Mouse (Mus musculus) liver, adult 2 months (tissue): ENCODE data around the gene Aasdhppt. TPM values are rescaled to one million over a fixed set of nuclear protein-coding genes. Genes with fewer than 3 reads are reported as not detected.

ENCODE experiments used
- DNase-seq: peaks from one replicate; pipeline ENCODE4 v3.0.0-alpha.2; 2011; ENCODE audit warnings: low read depth, low spot score; ENCODE audit errors: extremely low read depth
- H3K27ac ChIP-seq: fragments of 200-500 bp; replicated peaks from 2 replicates; pipeline ENCODE4 v1.5.1; 2012; ENCODE audit warnings: low read depth, mild to moderate bottlenecking, control low read depth, inconsistent platforms, low read length; ENCODE audit not compliant: insufficient read depth
- H3K27me3 ChIP-seq: fragments of 200-500 bp; 2 replicates; pipeline ENCODE4 v1.6.1; 2012; ENCODE audit warnings: mild to moderate bottlenecking, moderate library complexity, low read length, inconsistent platforms; ENCODE audit not compliant: control insufficient read depth, insufficient read depth
- H3K36me3 ChIP-seq: fragments of 200-500 bp; 2 replicates; pipeline ENCODE4 v1.6.1; 2012; ENCODE audit warnings: low read length, inconsistent platforms; ENCODE audit not compliant: control insufficient read depth, insufficient read depth
- H3K4me1 ChIP-seq: fragments of 200-500 bp; 2 replicates; pipeline ENCODE4 v1.6.1; 2011; ENCODE audit warnings: low read length; ENCODE audit not compliant: control insufficient read depth, insufficient read depth
- H3K4me3 ChIP-seq: fragments of 200-500 bp; 2 replicates; pipeline ENCODE4 v1.5.1; 2011; ENCODE audit warnings: low read depth, mild to moderate bottlenecking, control low read depth, low read length, moderate library complexity; ENCODE audit not compliant: insufficient read depth
- H3K79me2 ChIP-seq: fragments of 200-500 bp; 2 replicates; pipeline ENCODE4 v1.6.1; 2012; ENCODE audit warnings: inconsistent platforms, mild to moderate bottlenecking, low read length, moderate library complexity; ENCODE audit not compliant: control insufficient read depth, insufficient read depth
- H3K9ac ChIP-seq: fragments of 200-500 bp; 2 replicates; pipeline ENCODE4 v1.6.1; 2012; ENCODE audit warnings: low read depth, mild to moderate bottlenecking, control low read depth, inconsistent platforms, low read length
- CTCF ChIP-seq: fragments of 200-500 bp; IDR thresholded peaks from 2 replicates; pipeline ENCODE4 v1.5.1; 2011; ENCODE audit warnings: low read depth, low read length, control low read depth
- POLR2A ChIP-seq: fragments of 200-500 bp; IDR thresholded peaks from 2 replicates; pipeline ENCODE4 v1.6.1; 2011; ENCODE audit warnings: low read length, control low read depth; ENCODE audit not compliant: insufficient read depth; ENCODE audit errors: extremely low read depth
- WGBS: fragments of 180-500 bp; shearing (Covaris S2); methylation state at CpG from one replicate; pipeline ENCODE4 v1.1.7; 2018; 5-methylcytosine and 5-hydroxymethylcytosine counted together
- polyA plus RNA-seq: library from polyadenylated mRNA; depleted of rRNA; stranded (reverse); fragments of >200 nt; gene quantifications from 2 replicates; pipeline ENCODE4 v1.2.3, GENCODE M21; 2012; rRNA removed
- total RNA-seq: library from RNA; depleted of rRNA; stranded (reverse); fragments of >200 nt; gene quantifications from 2 replicates; pipeline ENCODE4 v1.2.3, GENCODE M21; 2014; rRNA removed

Aasdhppt gene
- total and polyA plus RNA-seq, 2 experiments: 6.2 to 20.7 TPM

- TF ChIP-seq POLR2A: no peak
- no peak for TF ChIP-seq CTCF
- 92% methylated on average over 3 of the region's 3 CpGs for WGBS
Observed at GRCm38 (mm10) chr9:4266881-4267280, 42.4 kb downstream of the Aasdhppt start.

GRCm38 (mm10) chr9:4260746-4261090, 48.6 kb downstream of the Aasdhppt start:
- no peak for DNase-seq
- Histone ChIP-seq H3K4me1 (no peaks in the 10 kb centered on the region), H3K36me3 (no peaks in the 10 kb centered on the region), H3K27me3 (no peaks in the 10 kb centered on the region), H3K79me2 (no peaks in the 10 kb centered on the region), H3K27ac (no peak overlapping the region), H3K9ac (no peak overlapping the region), H3K4me3 (peak overlapping the region; percentile 49; the same call in 1 of the 2 replicates)
- 66% methylated on average over 12 of the region's 12 CpGs for WGBS
- TF ChIP-seq CTCF (no peak), POLR2A (no peak)

More at GRCm38 (mm10) chr9:4266881-4267280, 42.4 kb downstream of the Aasdhppt start:
- H3K27me3 ChIP-seq: no peaks in the 10 kb centered on the region
- H3K79me2 ChIP-seq: no peaks in the 10 kb centered on the region
- no peaks in the 10 kb centered on the region for H3K36me3 ChIP-seq
- H3K4me3 ChIP-seq: no peak overlapping the region
- no peak overlapping the region for H3K9ac ChIP-seq
- DNase-seq: no peak
- no peak overlapping the region for H3K27ac ChIP-seq
- H3K4me1 ChIP-seq: no peaks in the 10 kb centered on the region

- TF ChIP-seq CTCF (no peak), POLR2A (no peak)
- H3K27ac ChIP-seq: no peak overlapping the region
- H3K36me3 ChIP-seq: no peaks in the 10 kb centered on the region
- H3K79me2 ChIP-seq: no peaks in the 10 kb centered on the region
- WGBS: 57% methylated on average over 65 of the region's 65 CpGs
- no peak overlapping the region for H3K9ac ChIP-seq
- no peak for DNase-seq
- peak overlapping the region; percentile 49 for H3K4me3 ChIP-seq
- H3K27me3 ChIP-seq: no peaks in the 10 kb centered on the region
- no peaks in the 10 kb centered on the region for H3K4me1 ChIP-seq
Observed at GRCm38 (mm10) chr9:4259841-4260745, 49.2 kb downstream of the Aasdhppt start.

- no peaks in the 10 kb centered on the region for H3K27me3 ChIP-seq
- no peak for DNase-seq
- TF ChIP-seq CTCF: 0 out of 2 replicates have a peak, but pooled peaks have one; percentile 8
- TF ChIP-seq POLR2A: no peak
- no peaks in the 10 kb centered on the region for H3K36me3 ChIP-seq
- H3K9ac ChIP-seq: no peak overlapping the region
- H3K4me1 ChIP-seq: no peaks in the 10 kb centered on the region
- no peak overlapping the region for H3K27ac ChIP-seq
- no peaks in the 10 kb centered on the region for H3K79me2 ChIP-seq
- 92% methylated on average over 10 of the region's 10 CpGs for WGBS
- no peak overlapping the region for H3K4me3 ChIP-seq
Observed at GRCm38 (mm10) chr9:4259074-4259473, 50.2 kb downstream of the Aasdhppt start.

Other genes with a start within 250 kb of the Aasdhppt start
- gene Kbtbd3, start 362 bp upstream of the Aasdhppt start, total RNA-seq: 1.1 and 1.6 TPM in 2 replicates
- gene Kbtbd3, start 362 bp upstream of the Aasdhppt start, polyA plus RNA-seq: 0.22 and 0.25 TPM in 2 replicates
- 14.3 and 17.3 TPM in 2 replicates for gene Msantd4, start 67.1 kb upstream of the Aasdhppt start, total RNA-seq
- 2.3 and 2.9 TPM in 2 replicates for gene Msantd4, start 67.1 kb upstream of the Aasdhppt start, polyA plus RNA-seq